ENCODE assay signal across 8 mouse cellular contexts in the genomic region with DNA sequence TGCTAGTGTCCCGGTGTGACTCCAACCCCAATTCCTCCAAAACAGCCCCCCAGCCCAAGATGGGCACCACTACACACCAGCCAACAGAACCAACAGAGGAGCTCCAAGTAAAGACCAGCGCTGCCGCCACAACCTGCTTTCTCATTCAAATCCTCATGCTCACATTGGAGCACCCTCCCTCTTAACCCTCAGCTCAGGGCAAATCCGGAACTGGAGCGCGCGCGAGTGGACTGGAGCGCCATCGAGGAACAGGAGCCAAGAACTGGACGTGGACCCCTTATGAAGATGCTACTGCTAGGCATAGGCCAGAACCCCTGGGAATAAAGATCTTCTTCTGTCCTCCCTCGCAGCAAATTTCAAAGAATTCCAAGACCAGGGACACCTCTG. TPM values are rescaled to one million over a fixed set of nuclear protein-coding genes. Genes with fewer than 3 reads are reported as not detected.
DNase-seq lines count a peak whose midpoint lies in the region; ATAC-seq and TF ChIP-seq lines count a peak whose summit lies in the region.

A gene (minus strand): TSS at position 164 of the 387 bp plus-strand sequence.

- 0% methylated on average over 12 of the region's 12 CpGs for WGBS in forebrain, embryonic 10.5 days
- WGBS in hindbrain, embryonic 15.5 days = 0% methylated on average over 12 of the region's 12 CpGs
- under 1% methylated on average over 12 of the region's 12 CpGs for WGBS in limb, embryonic 10.5 days
- 0% methylated on average over 12 of the region's 12 CpGs for WGBS in stomach, embryonic 16.5 days

- H3K9ac ChIP-seq in hindbrain, embryonic 15.5 days = peak within 1 kb of the TSS; percentile 66
- peak within 1 kb of the TSS; percentile 76 for H3K9ac ChIP-seq in stomach, embryonic 16.5 days (ENCODE audit: low read length)

- no peaks in the 10 kb centered on the region for H3K9me3 ChIP-seq in forebrain, embryonic 10.5 days
- no peaks in the 10 kb centered on the region for H3K9me3 ChIP-seq in hindbrain, embryonic 15.5 days
- H3K9me3 ChIP-seq in limb, embryonic 10.5 days (replicated peaks) = no peaks in the 10 kb centered on the region
- H3K9me3 ChIP-seq in stomach, embryonic 16.5 days (replicated peaks; ENCODE audit: control insufficient read depth, low read length) = no peaks in the 10 kb centered on the region

- no peaks in the 10 kb centered on the region for H3K27me3 ChIP-seq in forebrain, embryonic 10.5 days (ENCODE audit: poor library complexity, severe bottlenecking)
- H3K27me3 ChIP-seq in hindbrain, embryonic 15.5 days = no peaks in the 10 kb centered on the region
- 0 out of 2 replicates have a peak, but pooled peaks cover 2% of the 10 kb centered on the region for H3K27me3 ChIP-seq in limb, embryonic 10.5 days (ENCODE audit: low read depth, poor library complexity, severe bottlenecking)
- H3K27me3 ChIP-seq in stomach, embryonic 16.5 days (ENCODE audit: control insufficient read depth, insufficient read depth, low read length) = no peaks in the 10 kb centered on the region; the same call in 1 of the 2 replicates

- H3K4me3 ChIP-seq in gastrocnemius, adult 2 months = peak within 1 kb of the TSS; percentile 76
- peak within 1 kb of the TSS; percentile 85 for H3K4me3 ChIP-seq in forebrain, embryonic 10.5 days
- H3K4me3 ChIP-seq in hindbrain, embryonic 15.5 days = peak within 1 kb of the TSS; percentile 65
- H3K4me3 ChIP-seq in limb, embryonic 10.5 days = peak within 1 kb of the TSS; percentile 79
- H3K4me3 ChIP-seq in stomach, embryonic 16.5 days (replicated peaks; ENCODE audit: low read length) = peak within 1 kb of the TSS; percentile 75

- peaks cover under 1% of the 10 kb centered on the region; the same call in 1 of the 2 replicates for H3K36me3 ChIP-seq in forebrain, embryonic 10.5 days (replicated peaks)
- no peaks in the 10 kb centered on the region for H3K36me3 ChIP-seq in hindbrain, embryonic 15.5 days
- no peaks in the 10 kb centered on the region for H3K36me3 ChIP-seq in limb, embryonic 10.5 days
- no peaks in the 10 kb centered on the region for H3K36me3 ChIP-seq in stomach, embryonic 16.5 days (ENCODE audit: control insufficient read depth, insufficient read depth, low read length)

- TF ChIP-seq CTCF in gastrocnemius, adult 2 months (IDR thresholded peaks at IDR 0.05) = no peak

- ATAC-seq in hindbrain, embryonic 15.5 days (ENCODE audit: low FRiP score, low read depth) = peak; percentile 80
- ATAC-seq in stomach, embryonic 16.5 days (ENCODE audit: insufficient read depth, low FRiP score) = peak; percentile 64; the same call in 1 of the 2 replicates

- H3K4me1 ChIP-seq in forebrain, embryonic 10.5 days = peaks cover 75% of the 10 kb centered on the region
- H3K4me1 ChIP-seq in hindbrain, embryonic 15.5 days (replicated peaks) = peaks cover 29% of the 10 kb centered on the region
- H3K4me1 ChIP-seq in limb, embryonic 10.5 days = peaks cover 22% of the 10 kb centered on the region
- H3K4me1 ChIP-seq in stomach, embryonic 16.5 days (ENCODE audit: control insufficient read depth, insufficient read depth, low read length) = no peaks in the 10 kb centered on the region

- intact Hi-C loops in gastrocnemius, adult 2 months (cut with DNase I) = no loop called here

- H3K4me2 ChIP-seq in hindbrain, embryonic 15.5 days = peak within 1 kb of the TSS; percentile 90
- H3K4me2 ChIP-seq in stomach, embryonic 16.5 days (ENCODE audit: low read depth, low read length) = peak within 1 kb of the TSS; percentile 94

- no peak within 1 kb of the TSS for H3K27ac ChIP-seq in gastrocnemius, adult 2 months
- H3K27ac ChIP-seq in forebrain, embryonic 10.5 days = peak within 1 kb of the TSS; percentile 97
- peak within 1 kb of the TSS; percentile 81 for H3K27ac ChIP-seq in hindbrain, embryonic 15.5 days (replicated peaks)
- peak within 1 kb of the TSS; percentile 75 for H3K27ac ChIP-seq in limb, embryonic 10.5 days
- peak within 1 kb of the TSS; percentile 87 for H3K27ac ChIP-seq in stomach, embryonic 16.5 days (ENCODE audit: low read length)

- peak; percentile 22 for DNase-seq in gastrocnemius, adult 2 months
- no peak for DNase-seq in gastrocnemius, adult 18-20 months (ENCODE audit: low spot score)
- peak; percentile 46 to 50 for DNase-seq in adrenal gland, postnatal 36 days
- peak; percentile 89 for DNase-seq in forebrain, embryonic 10.5 days (ENCODE audit: extremely low spot score, low spot score)
- DNase-seq in limb, embryonic 10.5 days (ENCODE audit: low spot score) = peak; percentile 83
- DNase-seq in mesoderm, embryonic 11.5 days (ENCODE audit: low read depth, low spot score) = peak; percentile 88

RNA-seq across cellular contexts. Expression of the gene that starts here (rescaled TPM):
- not detected for total RNA-seq in gastrocnemius, adult 2 months (2021)
- total RNA-seq in gastrocnemius, adult 18-20 months (2021) = not detected
- under 1 TPM; 0.16 to 0.23 TPM for total RNA-seq in adrenal gland, postnatal 36 days (2021)
- polyA plus RNA-seq in forebrain, embryonic 10.5 days (2016; fragmentation: Nextera tagmentation; extraction: Ambion mirVana) = 28.7 and 32.8 TPM in 2 replicates
- polyA plus RNA-seq in hindbrain, embryonic 15.5 days (2015; fragmentation: Nextera tagmentation; extraction: Ambion mirVana) = 7.4 and 8.5 TPM in 2 replicates
- polyA plus RNA-seq in limb, embryonic 10.5 days (2016; fragmentation: Nextera tagmentation; extraction: Ambion mirVana) = 4.1 and 4.5 TPM in 2 replicates
- polyA plus RNA-seq in stomach, embryonic 16.5 days (2015; fragmentation: Nextera tagmentation; extraction: Ambion mirVana) = 7.4 and 7.6 TPM in 2 replicates

Comparison
In these comparisons a context has a peak if more than half of its experiments do, and no peak if none do; other contexts are left out.
1. Peak in DNase-seq and H3K4me3 ChIP-seq in gastrocnemius, adult 2 months; RNA of the gene not detected or under 1 TPM.
2. Peak in DNase-seq in adrenal gland, postnatal 36 days; RNA of the gene not detected or under 1 TPM.